Comparison of ENCODE assay signal across 15 mouse cellular contexts in genomic region chr4:54338556-54338955, GRCm38 (mm10).
DNase-seq lines count a peak whose midpoint lies in the region; ATAC-seq and TF ChIP-seq lines count a peak whose summit lies in the region.
"Had no signal": no experiment of that assay in that cellular context is flagged by ENCODE, and none has a peak within 500 bp of the region (broad histone marks: within the 10 kb centered on the region; RNA-seq: fewer than 3 reads in every experiment).

No protein-coding gene starts in this region.

- no peak for TF ChIP-seq CTCF in lung, embryonic 14.5 days (IDR thresholded peaks at IDR 0.05; ENCODE audit: low read depth)

- H3K9me3 ChIP-seq in kidney, embryonic 16.5 days (ENCODE audit: low read length), result no peaks in the 10 kb centered on the region
- H3K9me3 ChIP-seq in lung, embryonic 14.5 days (ENCODE audit: low read depth, low read length), result no peaks in the 10 kb centered on the region
- H3K9me3 ChIP-seq: hindbrain, embryonic 10.5 days; limb, embryonic 12.5 days had no signal

- no peak for ATAC-seq in kidney, embryonic 16.5 days (ENCODE audit: low FRiP score, low TSS enrichment)
- peak; percentile 17; the same call in 1 of the 2 replicates for ATAC-seq in lung, embryonic 14.5 days (ENCODE audit: insufficient read depth)
- ATAC-seq: activated CD4-positive, CD25-positive, alpha-beta regulatory T cell, adult 4 months had no signal

- no peak overlapping the region for H3K4me3 ChIP-seq in kidney, embryonic 16.5 days (ENCODE audit: low read length)
- H3K4me3 ChIP-seq in lung, embryonic 14.5 days (ENCODE audit: low read depth, low read length), result no peak overlapping the region
- H3K4me3 ChIP-seq: hindbrain, embryonic 10.5 days; limb, embryonic 12.5 days had no signal

- DNase-seq in cerebellum, adult 11 months, result peak; percentile 2
- DNase-seq in cerebellum, postnatal 14 days, result no peak
- DNase-seq in kidney, adult 11 months, result peak; percentile 13
- peak; percentile 81 for DNase-seq in lung, embryonic 14.5 days
- DNase-seq in lung, postnatal 14 days, result no peak
- peak; percentile 79 for DNase-seq in telencephalon, adult 2 months (ENCODE audit: low read depth, low spot score)
- DNase-seq in urinary bladder, postnatal 36 days (ENCODE audit: low spot score in 2 of 2), result no peak
- DNase-seq: B cell, adult 2 months; lung, adult 18-20 months; right cerebral cortex, postnatal 4 days; thymus, postnatal 36 days had no signal

- no peak overlapping the region for H3K27ac ChIP-seq in kidney, embryonic 16.5 days (ENCODE audit: low read length)
- no peak overlapping the region for H3K27ac ChIP-seq in lung, embryonic 14.5 days (ENCODE audit: low read depth)
- H3K27ac ChIP-seq: hindbrain, embryonic 10.5 days; limb, embryonic 12.5 days had no signal

- no peak overlapping the region for H3K9ac ChIP-seq in kidney, embryonic 16.5 days (replicated peaks; ENCODE audit: low read length)
- H3K9ac ChIP-seq in lung, embryonic 14.5 days, result no peak overlapping the region
- H3K9ac ChIP-seq: limb, embryonic 12.5 days had no signal

- H3K36me3 ChIP-seq in kidney, embryonic 16.5 days (ENCODE audit: insufficient read depth, low read length), result no peaks in the 10 kb centered on the region
- no peaks in the 10 kb centered on the region for H3K36me3 ChIP-seq in lung, embryonic 14.5 days (ENCODE audit: insufficient read depth)
- H3K36me3 ChIP-seq: hindbrain, embryonic 10.5 days; limb, embryonic 12.5 days had no signal

- no peaks in the 10 kb centered on the region for H3K27me3 ChIP-seq in kidney, embryonic 16.5 days (ENCODE audit: insufficient read depth, low read length)
- H3K27me3 ChIP-seq in lung, embryonic 14.5 days (ENCODE audit: insufficient read depth, low read length), result no peaks in the 10 kb centered on the region
- H3K27me3 ChIP-seq: limb, embryonic 12.5 days had no signal

- H3K4me1 ChIP-seq in kidney, embryonic 16.5 days (ENCODE audit: insufficient read depth, low read length), result no peaks in the 10 kb centered on the region
- no peaks in the 10 kb centered on the region for H3K4me1 ChIP-seq in lung, embryonic 14.5 days (ENCODE audit: insufficient read depth)

- 23% methylated on average over 1 of the region's 1 CpGs for WGBS in kidney, embryonic 16.5 days
- 18% methylated on average over 1 of the region's 1 CpGs for WGBS in lung, embryonic 14.5 days

- no peak overlapping the region for H3K4me2 ChIP-seq in kidney, embryonic 16.5 days (replicated peaks; ENCODE audit: low read depth, low read length)
- no peak overlapping the region for H3K4me2 ChIP-seq in lung, embryonic 14.5 days
- H3K4me2 ChIP-seq: limb, embryonic 12.5 days had no signal

Comparison
In these comparisons a context has a peak if more than half of its experiments do, and no peak if none do; other contexts are left out.
1. DNase-seq: peak in cerebellum, adult 11 months (single experiment), kidney, adult 11 months (single experiment), lung, embryonic 14.5 days (single experiment) and telencephalon, adult 2 months (single experiment); none in cerebellum, postnatal 14 days (0 of 2), lung, postnatal 14 days (single experiment) and urinary bladder, postnatal 36 days (0 of 2).